Mouse (Mus musculus): ENCODE results near the gene Pln. TPM values are rescaled to one million over a fixed set of nuclear protein-coding genes. Genes with fewer than 3 reads are reported as not detected.

The Pln gene
- total and polyA plus RNA-seq, 2 experiments from 2014 or later = 0.40 to 0.67 TPM

GRCm38 (mm10) chr10:53332752-53333151 lies 4.7 kb upstream of the Pln start:
- no peaks in the 10 kb centered on the region for H3K36me3 ChIP-seq (ENCODE audit: insufficient read depth)
- H3K27ac ChIP-seq (ENCODE audit: low read depth, low read length) = no peak overlapping the region
- no peaks in the 10 kb centered on the region for H3K4me1 ChIP-seq (ENCODE audit: insufficient read depth)
- no peaks in the 10 kb centered on the region for H3K27me3 ChIP-seq (ENCODE audit: insufficient read depth, low read length)
- H3K4me3 ChIP-seq (ENCODE audit: low read depth, low read length) = no peak overlapping the region
- ATAC-seq (no peak), DNase-seq (no peak)
- no peaks in the 10 kb centered on the region for H3K9me3 ChIP-seq (ENCODE audit: low read length)
- 80% methylated on average over 2 of the region's 2 CpGs for WGBS
- H3K9ac ChIP-seq = no peak overlapping the region
- H3K4me2 ChIP-seq (ENCODE audit: low read depth) = no peak overlapping the region
- no peak for TF ChIP-seq CTCF (IDR thresholded peaks at IDR 0.05; ENCODE audit: low read depth)

GRCm38 (mm10) chr10:53335266-53335665 lies 2.2 kb upstream of the Pln start:
- no peak overlapping the region for H3K4me2 ChIP-seq (ENCODE audit: low read depth)
- WGBS = 90% methylated on average over 2 of the region's 2 CpGs
- H3K4me1 ChIP-seq (ENCODE audit: insufficient read depth) = no peaks in the 10 kb centered on the region
- no peaks in the 10 kb centered on the region for H3K9me3 ChIP-seq (ENCODE audit: low read length)
- H3K9ac ChIP-seq = no peak overlapping the region
- no peak overlapping the region for H3K27ac ChIP-seq (ENCODE audit: low read depth, low read length)
- ATAC-seq (no peak), DNase-seq (no peak)
- no peak for TF ChIP-seq CTCF (IDR thresholded peaks at IDR 0.05; ENCODE audit: low read depth)
- H3K27me3 ChIP-seq (ENCODE audit: insufficient read depth, low read length) = no peaks in the 10 kb centered on the region
- no peak overlapping the region for H3K4me3 ChIP-seq (ENCODE audit: low read depth, low read length)
- no peaks in the 10 kb centered on the region for H3K36me3 ChIP-seq (ENCODE audit: insufficient read depth)

GRCm38 (mm10) chr10:53335974-53336373 lies 1.5 kb upstream of the Pln start:
- H3K27ac ChIP-seq (ENCODE audit: low read depth, low read length) = no peak overlapping the region
- WGBS = 86% methylated on average over 3 of the region's 3 CpGs
- no peak for DNase-seq
- no peak for TF ChIP-seq CTCF (IDR thresholded peaks at IDR 0.05; ENCODE audit: low read depth)
- H3K4me1 ChIP-seq (ENCODE audit: insufficient read depth) = no peaks in the 10 kb centered on the region
- H3K36me3 ChIP-seq (ENCODE audit: insufficient read depth) = no peaks in the 10 kb centered on the region
- H3K4me3 ChIP-seq (ENCODE audit: low read depth, low read length) = no peak overlapping the region
- no peak overlapping the region for H3K4me2 ChIP-seq (ENCODE audit: low read depth)
- ATAC-seq = no peak
- H3K27me3 ChIP-seq (ENCODE audit: insufficient read depth, low read length) = no peaks in the 10 kb centered on the region
- H3K9me3 ChIP-seq (ENCODE audit: low read length) = no peaks in the 10 kb centered on the region
- no peak overlapping the region for H3K9ac ChIP-seq

GRCm38 (mm10) chr10:53339045-53339444 lies 1.6 kb downstream of the Pln start:
- H3K4me1 ChIP-seq (ENCODE audit: insufficient read depth) = no peaks in the 10 kb centered on the region
- TF ChIP-seq CTCF (IDR thresholded peaks at IDR 0.05; ENCODE audit: low read depth) = no peak
- ATAC-seq (no peak), DNase-seq (no peak)
- H3K9ac ChIP-seq = no peak overlapping the region
- 65% methylated on average over 2 of the region's 2 CpGs for WGBS
- H3K27me3 ChIP-seq (ENCODE audit: insufficient read depth, low read length) = no peaks in the 10 kb centered on the region
- no peaks in the 10 kb centered on the region for H3K36me3 ChIP-seq (ENCODE audit: insufficient read depth)
- no peaks in the 10 kb centered on the region for H3K9me3 ChIP-seq (ENCODE audit: low read length)
- no peak overlapping the region for H3K27ac ChIP-seq (ENCODE audit: low read depth, low read length)
- H3K4me2 ChIP-seq (ENCODE audit: low read depth) = no peak overlapping the region
- no peak overlapping the region for H3K4me3 ChIP-seq (ENCODE audit: low read depth, low read length)

GRCm38 (mm10) chr10:53341288-53341965 lies 4.0 kb downstream of the Pln start:
- WGBS = 75% methylated on average over 7 of the region's 7 CpGs
- peak; percentile 80 for TF ChIP-seq CTCF (IDR thresholded peaks at IDR 0.05; ENCODE audit: low read depth)
- ATAC-seq = peak; percentile 88

GRCm38 (mm10) chr10:53342166-53342728 lies 4.8 kb downstream of the Pln start:
- no peaks in the 10 kb centered on the region for H3K9me3 ChIP-seq (ENCODE audit: low read length)
- no peaks in the 10 kb centered on the region for H3K36me3 ChIP-seq (ENCODE audit: insufficient read depth)
- H3K4me1 ChIP-seq (ENCODE audit: insufficient read depth) = no peaks in the 10 kb centered on the region
- DNase-seq (no peak), ATAC-seq (no peak)
- H3K9ac ChIP-seq = no peak overlapping the region
- H3K27ac ChIP-seq (ENCODE audit: low read depth, low read length) = no peak overlapping the region
- no peak overlapping the region for H3K4me2 ChIP-seq (ENCODE audit: low read depth)
- TF ChIP-seq CTCF (IDR thresholded peaks at IDR 0.05; ENCODE audit: low read depth) = no peak
- H3K4me3 ChIP-seq (ENCODE audit: low read depth, low read length) = no peak overlapping the region
- H3K27me3 ChIP-seq (ENCODE audit: insufficient read depth, low read length) = no peaks in the 10 kb centered on the region
- WGBS = 88% methylated on average over 9 of the region's 9 CpGs

More at GRCm38 (mm10) chr10:53341288-53341965, 4.0 kb downstream of the Pln start:
- Histone ChIP-seq H3K9ac (no peak overlapping the region), H3K4me3 (ENCODE audit: low read depth, low read length) (no peak overlapping the region), H3K27ac (ENCODE audit: low read depth, low read length) (no peak overlapping the region), H3K36me3 (ENCODE audit: insufficient read depth) (no peaks in the 10 kb centered on the region), H3K4me1 (ENCODE audit: insufficient read depth) (no peaks in the 10 kb centered on the region), H3K27me3 (ENCODE audit: insufficient read depth, low read length) (no peaks in the 10 kb centered on the region), H3K4me2 (ENCODE audit: low read depth) (no peak overlapping the region), H3K9me3 (ENCODE audit: low read length) (no peaks in the 10 kb centered on the region)
- peak; percentile 51 for DNase-seq

- 86% methylated on average over 6 of the region's 6 CpGs for WGBS
- no peak for TF ChIP-seq CTCF (IDR thresholded peaks at IDR 0.05; ENCODE audit: low read depth)
- ATAC-seq = no peak
Observed at GRCm38 (mm10) chr10:53343384-53343783, 5.9 kb downstream of the Pln start.

More at GRCm38 (mm10) chr10:53343384-53343783, 5.9 kb downstream of the Pln start:
- Histone ChIP-seq H3K9ac (no peak overlapping the region), H3K4me3 (ENCODE audit: low read depth, low read length) (no peak overlapping the region), H3K36me3 (ENCODE audit: insufficient read depth) (no peaks in the 10 kb centered on the region), H3K27me3 (ENCODE audit: insufficient read depth, low read length) (no peaks in the 10 kb centered on the region), H3K4me1 (ENCODE audit: insufficient read depth) (no peaks in the 10 kb centered on the region), H3K27ac (ENCODE audit: low read depth, low read length) (no peak overlapping the region), H3K9me3 (ENCODE audit: low read length) (no peaks in the 10 kb centered on the region), H3K4me2 (ENCODE audit: low read depth) (no peak overlapping the region)
- DNase-seq = no peak

All from forebrain, postnatal 0 days (tissue).